28 mouse cellular contexts compared by ENCODE assay signal in genomic region chr9:44307248-44307647, GRCm38 (mm10). TPM values are rescaled to one million over a fixed set of nuclear protein-coding genes. Genes with fewer than 3 reads are reported as not detected.
DNase-seq lines count a peak whose midpoint lies in the region; TF ChIP-seq lines count a peak whose summit lies in the region.
"Had no signal": no experiment of that assay in that cellular context is flagged by ENCODE, and none has a peak within 500 bp of the region (broad histone marks: within the 10 kb centered on the region; RNA-seq: fewer than 3 reads in every experiment).

No protein-coding gene starts in this region.

- 29% methylated on average over 2 of the region's 2 CpGs for WGBS in spleen, adult 2 months
- 62% methylated on average over 2 of the region's 2 CpGs for WGBS in bone marrow, adult 2 months

- peaks cover 7% of the 10 kb centered on the region; the same call in 1 of the 2 replicates for H3K4me1 ChIP-seq in spleen, adult 2 months (ENCODE audit: control insufficient read depth, insufficient read depth, insufficient read length)
- no peaks in the 10 kb centered on the region for H3K4me1 ChIP-seq in bone marrow, adult 2 months (ENCODE audit: control insufficient read depth, insufficient read depth, low read length)

- no peaks in the 10 kb centered on the region for H3K27me3 ChIP-seq in spleen, adult 2 months (ENCODE audit: control insufficient read depth, insufficient read depth, low read length)
- H3K27me3 ChIP-seq: embryonic facial prominence, embryonic 15.5 days; heart, embryonic 15.5 days; hindbrain, embryonic 13.5 days; limb, embryonic 15.5 days; Patski had no signal

- H3K4me3 ChIP-seq in spleen, adult 2 months (ENCODE audit: extremely low read depth, insufficient read depth, insufficient read length): no peak overlapping the region
- no peak overlapping the region for H3K4me3 ChIP-seq in bone marrow, adult 2 months (replicated peaks; ENCODE audit: control insufficient read depth, low read depth, low read length)
- H3K4me3 ChIP-seq: embryonic facial prominence, embryonic 10.5 days; embryonic facial prominence, embryonic 15.5 days; forebrain, embryonic 12.5 days; heart, embryonic 10.5 days; heart, embryonic 15.5 days; hindbrain, embryonic 13.5 days; limb, embryonic 10.5 days; limb, embryonic 15.5 days; midbrain, embryonic 13.5 days had no signal

- DNase-seq in spleen, adult 2 months (ENCODE audit: low read depth in 1 of 2, low spot score in 2 of 2): no peak
- no peak for DNase-seq in spleen, postnatal 4 days (ENCODE audit: low spot score in 2 of 2)
- peak; percentile 75 for DNase-seq in thymus, postnatal 0 days (ENCODE audit: low spot score)
- peak; percentile 49 for DNase-seq in thymus, postnatal 4 days
- no peak for DNase-seq in left cerebral cortex, postnatal 4 days
- DNase-seq in frontal cortex, postnatal 10 days (ENCODE audit: low spot score in 2 of 2): no peak
- DNase-seq: adrenal gland, postnatal 14 days; cerebellum, adult 11-12 months; forebrain, postnatal 0 days; gastrocnemius, postnatal 10 days; heart, postnatal 4 days; kidney, adult 8-10 months; kidney, postnatal 4 days; layer of hippocampus, postnatal 36 days; lung, embryonic 14.5 days had no signal

- intact Hi-C loops in left cerebral cortex, postnatal 4 days (cut with DNase I): no loop called here

- TF ChIP-seq CTCF in spleen, adult 2 months (IDR thresholded peaks at IDR 0.05; ENCODE audit: extremely low read depth, insufficient read depth, insufficient read length, insufficient replicate concordance): no peak
- no peak for TF ChIP-seq CTCF in bone marrow, adult 2 months (IDR thresholded peaks at IDR 0.05; ENCODE audit: control insufficient read depth, insufficient read depth, low read length)

- H3K36me3 ChIP-seq in spleen, adult 2 months (ENCODE audit: control insufficient read depth, insufficient read depth, low read length): peaks cover 7% of the 10 kb centered on the region

- TF ChIP-seq POLR2A in spleen, adult 2 months (IDR thresholded peaks at IDR 0.05; ENCODE audit: low read depth, low read length): no peak
- no peak for TF ChIP-seq POLR2A in bone marrow, adult 2 months (IDR thresholded peaks at IDR 0.05; ENCODE audit: borderline replicate concordance, control insufficient read depth, low read depth, low read length)

- peak overlapping the region; percentile 64 for H3K27ac ChIP-seq in spleen, adult 2 months (ENCODE audit: insufficient read depth, low read length)
- peak overlapping the region; percentile 34; the same call in 1 of the 2 replicates for H3K27ac ChIP-seq in bone marrow, adult 2 months (ENCODE audit: control insufficient read depth, insufficient read depth, low read depth, low read length, poor library complexity)
- H3K27ac ChIP-seq: embryonic facial prominence, embryonic 10.5 days; embryonic facial prominence, embryonic 15.5 days; forebrain, embryonic 12.5 days; heart, embryonic 10.5 days; heart, embryonic 15.5 days; hindbrain, embryonic 13.5 days; kidney, postnatal 0 days; limb, embryonic 10.5 days; limb, embryonic 15.5 days; midbrain, embryonic 13.5 days had no signal

RNA-seq across cellular contexts. Expression of gene Hinfp, which starts 1.8 kb away (rescaled TPM):
- 24.7 and 25.2 TPM in 2 replicates for polyA plus RNA-seq in spleen, adult 2 months (2012; rRNA removed)
- 9.1 and 21.6 TPM in 2 replicates for polyA plus RNA-seq in bone marrow, adult 2 months (2011; ENCODE audit: insufficient read depth, insufficient read length, low replicate concordance, missing spikeins)
- polyA plus RNA-seq in thymus, postnatal 0 days (2015; fragmentation: Nextera tagmentation; extraction: Ambion mirVana): 22.4 and 22.6 TPM in 2 replicates
- total RNA-seq in left cerebral cortex, postnatal 4 days (2021): 10 to 100 TPM; 34.0 to 35.8 TPM

RNA-seq across cellular contexts. Expression of gene C2cd2l, which starts 12.8 kb away (rescaled TPM):
- polyA plus RNA-seq in spleen, adult 2 months (2012; rRNA removed): 28.0 and 38.5 TPM in 2 replicates
- polyA plus RNA-seq in bone marrow, adult 2 months (2011; ENCODE audit: insufficient read depth, insufficient read length, low replicate concordance, missing spikeins): 14.6 and 17.5 TPM in 2 replicates
- polyA plus RNA-seq in thymus, postnatal 0 days (2015; fragmentation: Nextera tagmentation; extraction: Ambion mirVana): 11.0 and 11.2 TPM in 2 replicates
- 10 to 100 TPM; 69.5 to 74.9 TPM for total RNA-seq in left cerebral cortex, postnatal 4 days (2021)

RNA-seq across cellular contexts. Expression of gene Dpagt1, which starts 18.6 kb away (rescaled TPM):
- 24.0 and 25.2 TPM in 2 replicates for polyA plus RNA-seq in spleen, adult 2 months (2012; rRNA removed)
- polyA plus RNA-seq in bone marrow, adult 2 months (2011; ENCODE audit: insufficient read depth, insufficient read length, low replicate concordance, missing spikeins): 11.2 and 30.7 TPM in 2 replicates
- 25.7 and 25.8 TPM in 2 replicates for polyA plus RNA-seq in thymus, postnatal 0 days (2015; fragmentation: Nextera tagmentation; extraction: Ambion mirVana)
- total RNA-seq in left cerebral cortex, postnatal 4 days (2021): 10 to 100 TPM; 20.4 to 22.2 TPM

RNA-seq across cellular contexts. Expression of gene Abcg4, which starts 18.8 kb away (rescaled TPM):
- polyA plus RNA-seq in spleen, adult 2 months (2012; rRNA removed): 12.3 and 22.3 TPM in 2 replicates
- polyA plus RNA-seq in bone marrow, adult 2 months (2011; ENCODE audit: insufficient read depth, insufficient read length, low replicate concordance, missing spikeins): 45.0 and 74.1 TPM in 2 replicates
- polyA plus RNA-seq in thymus, postnatal 0 days (2015; fragmentation: Nextera tagmentation; extraction: Ambion mirVana): 0.09 and 0.12 TPM in 2 replicates
- 10 to 100 TPM; 64.0 to 71.1 TPM for total RNA-seq in left cerebral cortex, postnatal 4 days (2021)
- total RNA-seq: monocyte, adult 5-6 weeks had no signal

RNA-seq across cellular contexts. Expression of gene H2afx, which starts 27.2 kb away (rescaled TPM):
- 117 and 258 TPM in 2 replicates for polyA plus RNA-seq in spleen, adult 2 months (2012; rRNA removed)
- polyA plus RNA-seq in bone marrow, adult 2 months (2011; ENCODE audit: insufficient read depth, insufficient read length, low replicate concordance, missing spikeins): 184 and 201 TPM in 2 replicates
- polyA plus RNA-seq in thymus, postnatal 0 days (2015; fragmentation: Nextera tagmentation; extraction: Ambion mirVana): 454 and 470 TPM in 2 replicates
- total RNA-seq in left cerebral cortex, postnatal 4 days (2021): 10 to 100 TPM; 81.0 to 82.7 TPM

Comparison
In these comparisons a context has a peak if more than half of its experiments do, and no peak if none do; other contexts are left out.
1. DNase-seq: peak in thymus, postnatal 0 days (single experiment) and thymus, postnatal 4 days (single experiment); none in spleen, adult 2 months (0 of 2), spleen, postnatal 4 days (0 of 2), left cerebral cortex, postnatal 4 days (single experiment) and frontal cortex, postnatal 10 days (0 of 2).